Mouse (Mus musculus) embryonic facial prominence, embryonic 10.5 days (tissue): ENCODE measurements around the gene Tfam. TPM values are rescaled to one million over a fixed set of nuclear protein-coding genes. Genes with fewer than 3 reads are reported as not detected.

ENCODE experiments used
- DNase-seq: peaks from one replicate; pipeline ENCODE4 v3.0.0-alpha.2; 2017; ENCODE audit warnings: low spot score
- H3K27ac ChIP-seq: fragments of 300-500 bp; sonication (generic); replicated peaks from 2 replicates; pipeline ENCODE4 v1.5.1; 2016; ENCODE audit warnings: mild to moderate bottlenecking
- H3K27me3 ChIP-seq: fragments of 300-500 bp; sonication (generic); replicated peaks from 2 replicates; pipeline ENCODE4 v1.6.1; 2016; ENCODE audit warnings: low read depth, mild to moderate bottlenecking; ENCODE audit not compliant: poor library complexity, severe bottlenecking
- H3K36me3 ChIP-seq: fragments of 300-500 bp; sonication (generic); replicated peaks from 2 replicates; pipeline ENCODE4 v1.6.1; 2016; ENCODE audit warnings: mild to moderate bottlenecking, moderate library complexity
- H3K4me1 ChIP-seq: fragments of 300-500 bp; sonication (generic); 2 replicates; pipeline ENCODE4 v1.6.1; 2016
- H3K4me3 ChIP-seq: fragments of 300-500 bp; sonication (generic); 2 replicates; pipeline ENCODE4 v1.5.1; 2016; ENCODE audit warnings: mild to moderate bottlenecking, moderate library complexity
- H3K9me3 ChIP-seq: fragments of 300-500 bp; sonication (generic); 2 replicates; pipeline ENCODE4 v1.6.1; 2016; ENCODE audit warnings: mild to moderate bottlenecking
- WGBS: fragments of 180-500 bp; shearing (Covaris S2); methylation state at CpG from one replicate; pipeline ENCODE4 v1.1.7; 2016; 5-methylcytosine and 5-hydroxymethylcytosine counted together
- polyA plus RNA-seq: library from polyadenylated mRNA; unstranded; fragments of >200 nt; fragmentation: Nextera tagmentation; extraction: Ambion mirVana; gene quantifications from 2 replicates; pipeline ENCODE4 v1.2.1, GENCODE M21; 2016

Tfam gene
- 87.8 and 88.0 TPM in 2 replicates for polyA plus RNA-seq

DNA sequence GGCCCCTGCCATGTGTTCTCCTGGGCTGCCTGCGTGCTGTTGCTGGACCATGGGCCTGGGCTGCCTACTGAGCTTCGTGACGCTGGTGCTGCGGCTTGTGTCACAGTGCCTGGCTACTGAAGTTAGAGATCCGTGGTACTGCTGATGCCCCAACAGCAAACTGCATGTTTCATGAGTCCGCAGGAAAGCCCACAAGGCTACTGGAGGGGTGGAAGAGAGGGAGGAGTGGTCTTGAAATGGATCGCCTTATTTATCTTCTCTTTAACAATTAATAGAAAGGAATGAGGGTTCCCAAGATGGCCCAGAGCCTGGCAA lies at the start of gene Tfam:
Tfam (minus strand) TSS at position 41 of the 315 bp plus-strand sequence.
- H3K27me3 ChIP-seq: no peaks in the 10 kb centered on the region
- H3K27ac ChIP-seq: peak within 1 kb of the TSS; percentile 93
- WGBS: 6% methylated on average over 7 of the region's 7 CpGs
- peaks cover 10% of the 10 kb centered on the region for H3K4me1 ChIP-seq
- no peak for DNase-seq
- H3K36me3 ChIP-seq: peaks cover 23% of the 10 kb centered on the region
- H3K9me3 ChIP-seq: no peaks in the 10 kb centered on the region
- peak within 1 kb of the TSS; percentile 90 for H3K4me3 ChIP-seq

DNA sequence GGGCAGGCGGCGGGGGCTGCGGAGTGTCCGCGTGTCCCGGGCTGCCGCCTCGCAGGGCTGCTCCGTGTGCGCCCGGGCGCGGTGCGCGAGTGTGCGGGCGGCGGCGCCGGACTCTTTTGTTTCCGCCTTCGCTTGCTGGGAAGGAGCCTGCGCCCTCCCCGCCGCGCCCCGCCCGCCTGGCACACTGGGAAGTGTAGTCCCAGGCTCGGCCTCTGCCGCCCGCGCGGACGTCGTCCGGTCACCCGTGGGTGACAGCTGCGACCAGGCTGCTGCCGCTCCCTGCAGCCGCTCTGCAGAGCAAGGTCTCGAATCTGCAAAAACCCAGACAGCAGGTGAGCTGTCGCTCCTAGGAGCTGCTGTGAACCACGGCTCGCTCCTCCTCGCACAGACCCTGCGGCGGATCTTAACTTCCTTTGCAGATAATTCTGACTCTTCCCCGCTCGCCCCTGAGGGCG lies 47.1 kb upstream of the Tfam start, which contains the start of gene Ube2d1:
Ube2d1 (minus strand) TSS at position 137 of the 455 bp plus-strand sequence.
- peaks cover 14% of the 10 kb centered on the region for H3K27me3 ChIP-seq
- under 1% methylated on average over 50 of the region's 50 CpGs for WGBS
- DNase-seq: peak; percentile 90
- H3K36me3 ChIP-seq: peaks cover 9% of the 10 kb centered on the region
- peaks cover 28% of the 10 kb centered on the region for H3K4me1 ChIP-seq
- peak within 1 kb of the TSS; percentile 97 for H3K27ac ChIP-seq
- H3K9me3 ChIP-seq: no peaks in the 10 kb centered on the region
- peak within 1 kb of the TSS; percentile 74 for H3K4me3 ChIP-seq

DNA sequence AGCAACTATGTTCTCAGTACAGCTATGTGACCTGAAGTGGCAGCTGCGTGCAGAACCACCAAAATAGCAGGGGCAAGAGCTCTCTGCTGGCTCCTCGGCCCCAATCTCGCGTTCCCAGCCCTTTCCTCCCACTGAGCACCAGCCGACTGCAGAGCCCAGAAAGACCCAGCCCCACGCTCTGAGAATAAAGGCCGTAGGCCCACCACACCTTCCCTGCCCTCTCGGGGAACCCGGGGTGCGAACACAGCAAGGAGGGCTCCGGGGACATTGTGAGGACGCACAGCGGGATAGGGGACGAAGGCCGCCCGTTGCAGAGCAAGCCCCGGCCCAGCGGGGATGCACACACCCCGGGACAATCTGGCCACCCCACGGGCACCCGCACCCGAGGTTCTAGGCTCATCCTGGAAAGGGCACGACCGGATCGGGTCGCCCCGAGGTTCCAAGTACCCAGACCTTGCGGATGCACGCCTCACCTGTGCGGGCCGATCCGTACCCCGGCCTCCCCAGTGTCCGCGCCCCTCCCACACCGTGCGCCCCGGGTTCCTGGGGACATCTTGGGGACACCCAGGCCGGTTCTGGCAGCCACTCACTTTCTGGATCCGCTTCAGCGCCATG lies 46.5 kb upstream of the Tfam start:
- peak; percentile 73 for DNase-seq
- WGBS: under 1% methylated on average over 41 of the region's 41 CpGs
- H3K4me3 ChIP-seq: peak overlapping the region; percentile 74
- H3K4me1 ChIP-seq: peaks cover 32% of the 10 kb centered on the region
- peaks cover 14% of the 10 kb centered on the region for H3K27me3 ChIP-seq
- peak overlapping the region; percentile 97 for H3K27ac ChIP-seq
- peaks cover 14% of the 10 kb centered on the region for H3K36me3 ChIP-seq
- no peaks in the 10 kb centered on the region for H3K9me3 ChIP-seq

DNA sequence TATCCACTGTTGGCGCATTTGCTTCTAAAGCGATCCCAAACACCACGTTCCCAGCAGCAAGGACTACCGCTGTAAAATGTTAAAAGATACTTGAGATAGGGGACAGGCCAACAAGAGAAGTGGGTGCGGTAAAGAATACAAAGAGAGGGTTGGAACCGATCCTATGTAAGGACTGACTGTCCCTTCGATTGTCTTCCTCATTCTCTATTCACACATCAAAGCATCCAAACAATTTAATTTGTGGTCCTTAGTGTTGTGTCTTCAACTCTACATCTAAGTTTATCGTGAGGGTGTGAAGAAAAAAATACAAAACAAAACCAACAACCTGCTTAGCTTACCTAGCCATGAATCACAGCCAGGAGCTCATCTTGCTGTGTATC lies 46.0 kb upstream of the Tfam start:
- peak overlapping the region; percentile 97 for H3K27ac ChIP-seq
- peaks cover 33% of the 10 kb centered on the region for H3K4me1 ChIP-seq
- H3K4me3 ChIP-seq: peak overlapping the region; percentile 74
- DNase-seq: no peak
- WGBS: 21% methylated on average over 8 of the region's 8 CpGs
- peaks cover 14% of the 10 kb centered on the region for H3K27me3 ChIP-seq
- H3K36me3 ChIP-seq: peaks cover 14% of the 10 kb centered on the region
- no peaks in the 10 kb centered on the region for H3K9me3 ChIP-seq

DNA sequence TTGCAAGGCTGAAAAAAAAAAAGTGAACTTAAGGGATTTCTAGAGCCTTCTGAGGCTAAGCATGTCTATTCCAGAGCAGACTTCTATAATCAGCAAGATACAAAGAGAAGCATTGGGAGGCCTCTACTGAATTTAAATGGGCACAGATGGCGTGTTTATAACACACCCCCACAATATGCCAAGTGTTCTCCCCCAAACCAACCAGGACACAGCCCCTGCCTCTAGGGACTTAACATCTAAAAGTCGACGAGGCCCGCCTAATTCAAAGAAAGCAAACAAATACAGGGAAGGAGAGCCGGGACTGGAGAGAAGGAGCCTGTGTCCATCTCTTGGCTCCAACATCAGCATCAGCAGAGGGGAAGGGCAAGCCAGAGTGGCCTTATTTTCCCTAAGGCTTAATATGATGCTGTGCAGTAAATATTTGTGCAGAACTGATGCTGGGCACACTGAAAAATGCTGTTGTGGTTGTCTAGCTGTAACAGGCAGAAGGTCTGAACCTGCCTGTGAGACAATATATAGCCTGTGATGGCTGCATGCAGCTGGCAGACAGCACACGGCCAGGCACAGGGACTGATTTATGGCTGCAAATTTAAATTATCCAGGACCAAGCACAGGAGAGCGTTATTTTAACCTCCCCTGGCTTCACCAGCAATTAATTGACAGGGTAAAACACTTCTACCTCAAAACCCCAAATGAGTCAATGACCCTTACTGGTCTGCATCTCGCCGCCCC lies 35.1 kb upstream of the Tfam start:
- no peak for DNase-seq
- Histone ChIP-seq H3K27me3 (no peaks in the 10 kb centered on the region), H3K27ac (no peak overlapping the region), H3K36me3 (peaks cover 19% of the 10 kb centered on the region), H3K9me3 (no peaks in the 10 kb centered on the region), H3K4me1 (peaks cover 8% of the 10 kb centered on the region), H3K4me3 (no peak overlapping the region)
- 64% methylated on average over 9 of the region's 9 CpGs for WGBS

DNA sequence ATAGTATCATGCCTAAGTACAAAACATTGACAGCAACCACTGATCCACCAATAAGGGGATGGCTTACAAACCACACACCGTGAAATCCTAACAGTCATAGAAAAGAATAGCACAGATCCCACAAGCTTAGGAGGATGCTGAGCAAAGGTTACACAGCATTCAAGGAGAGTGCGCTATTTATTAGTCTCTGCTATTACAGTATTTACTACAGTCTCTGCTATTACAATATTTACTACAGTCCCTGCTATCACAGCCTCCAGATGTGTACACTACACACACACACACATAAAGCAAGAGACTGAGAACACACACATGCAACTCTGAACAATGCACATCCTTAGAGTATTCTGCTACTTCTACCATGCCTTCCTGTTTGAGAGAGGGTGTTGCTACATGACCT lies 29.9 kb upstream of the Tfam start:
- H3K27me3 ChIP-seq: no peaks in the 10 kb centered on the region
- no peaks in the 10 kb centered on the region for H3K9me3 ChIP-seq
- H3K27ac ChIP-seq: no peak overlapping the region
- H3K4me3 ChIP-seq: no peak overlapping the region
- H3K36me3 ChIP-seq: no peaks in the 10 kb centered on the region; the same call in 1 of the 2 replicates
- no peak for DNase-seq
- peaks cover under 1% of the 10 kb centered on the region; the same call in 1 of the 2 replicates for H3K4me1 ChIP-seq
- 96% methylated on average over 2 of the region's 2 CpGs for WGBS

DNA sequence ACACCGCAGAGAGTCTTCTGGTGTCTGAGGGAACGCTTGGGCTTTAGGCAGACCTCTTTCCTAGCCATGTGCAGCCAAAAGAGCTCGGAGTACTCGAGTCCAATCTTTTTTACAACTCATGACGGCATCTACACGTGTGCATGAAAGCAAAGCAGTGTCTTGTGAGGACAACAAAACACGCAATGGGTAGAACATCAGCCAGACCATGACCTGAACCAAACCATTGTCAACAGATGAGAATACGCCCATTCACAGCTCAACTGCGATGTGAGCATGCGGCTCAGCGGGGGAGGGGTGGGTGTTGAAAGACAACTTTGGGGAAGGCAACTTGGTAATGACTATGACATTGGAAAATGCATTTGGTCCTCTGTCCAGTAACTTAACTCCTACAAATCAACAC lies 29.4 kb upstream of the Tfam start:
- Histone ChIP-seq H3K36me3 (peaks cover 4% of the 10 kb centered on the region), H3K9me3 (no peaks in the 10 kb centered on the region), H3K4me1 (no peaks in the 10 kb centered on the region), H3K4me3 (no peak overlapping the region), H3K27ac (no peak overlapping the region), H3K27me3 (no peaks in the 10 kb centered on the region)
- DNase-seq: no peak
- 87% methylated on average over 11 of the region's 11 CpGs for WGBS

DNA sequence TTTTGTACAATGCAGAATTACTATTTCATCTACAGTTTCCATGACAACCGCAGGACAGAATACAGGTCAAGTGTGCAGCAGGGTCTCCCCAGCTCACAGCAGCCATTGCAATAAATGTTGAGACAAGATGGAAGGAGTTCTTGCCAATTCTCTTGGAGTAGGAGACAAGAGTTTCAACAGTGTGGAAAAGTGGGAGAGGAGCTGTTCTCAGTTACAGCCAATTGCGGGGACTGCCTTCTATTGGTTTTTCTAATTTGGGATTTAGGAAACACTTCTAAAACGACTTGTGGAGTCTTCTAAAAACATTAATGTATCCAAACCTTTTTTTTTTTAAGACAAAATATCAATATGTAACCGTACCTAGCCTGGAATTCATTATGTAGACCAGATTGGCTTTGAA lies 27.0 kb upstream of the Tfam start:
- WGBS: 89% methylated on average over 4 of the region's 4 CpGs
- peaks cover 28% of the 10 kb centered on the region for H3K36me3 ChIP-seq
- H3K27me3 ChIP-seq: no peaks in the 10 kb centered on the region
- DNase-seq: no peak
- H3K9me3 ChIP-seq: no peaks in the 10 kb centered on the region
- no peak overlapping the region for H3K4me3 ChIP-seq
- no peak overlapping the region for H3K27ac ChIP-seq
- no peaks in the 10 kb centered on the region for H3K4me1 ChIP-seq

DNA sequence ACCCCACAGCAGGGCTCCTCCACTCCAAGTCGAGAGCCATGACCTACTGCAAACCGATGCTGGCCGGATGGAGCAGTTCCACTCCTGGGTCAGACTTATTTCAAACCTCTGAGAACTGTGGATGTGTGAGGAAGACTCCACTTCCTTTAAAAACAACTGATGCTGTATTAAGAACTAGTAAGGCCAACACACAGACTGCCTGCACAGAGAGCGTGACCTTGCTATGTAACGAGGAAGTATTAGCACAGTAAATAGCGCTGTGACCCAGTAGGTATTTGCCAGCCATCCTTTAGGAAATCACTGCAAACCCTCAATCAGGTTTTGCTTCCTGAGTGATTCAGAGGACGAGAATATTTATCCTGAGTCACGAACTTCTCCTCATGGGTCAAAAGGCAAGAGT lies 23.6 kb upstream of the Tfam start:
- Histone ChIP-seq H3K36me3 (peaks cover 63% of the 10 kb centered on the region), H3K4me1 (no peaks in the 10 kb centered on the region), H3K9me3 (no peaks in the 10 kb centered on the region), H3K27ac (no peak overlapping the region), H3K27me3 (no peaks in the 10 kb centered on the region), H3K4me3 (no peak overlapping the region)
- 87% methylated on average over 8 of the region's 8 CpGs for WGBS
- no peak for DNase-seq

DNA sequence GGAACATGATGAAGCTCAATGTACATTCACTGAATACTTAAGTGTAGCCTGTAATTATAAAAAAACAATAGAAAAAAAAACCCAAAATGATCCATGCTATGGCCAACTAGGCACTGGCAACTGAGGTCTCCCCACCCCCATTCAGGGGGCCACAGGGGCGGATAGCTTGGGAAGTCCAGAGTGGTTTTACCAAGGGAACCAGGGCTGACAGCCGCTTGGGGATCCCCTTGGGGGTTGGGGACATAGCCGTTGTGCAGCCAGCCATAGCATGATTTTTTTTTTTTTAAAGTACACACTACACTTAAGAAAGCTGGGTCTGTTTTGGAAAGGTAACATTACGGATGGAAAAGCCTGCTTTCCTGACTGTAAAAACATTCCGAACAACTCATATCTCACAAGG lies 20.9 kb upstream of the Tfam start:
- no peak for DNase-seq
- WGBS: 77% methylated on average over 5 of the region's 5 CpGs
- Histone ChIP-seq H3K4me1 (no peaks in the 10 kb centered on the region), H3K9me3 (no peaks in the 10 kb centered on the region), H3K36me3 (peaks cover 90% of the 10 kb centered on the region), H3K4me3 (no peak overlapping the region), H3K27ac (no peak overlapping the region), H3K27me3 (no peaks in the 10 kb centered on the region)

DNA sequence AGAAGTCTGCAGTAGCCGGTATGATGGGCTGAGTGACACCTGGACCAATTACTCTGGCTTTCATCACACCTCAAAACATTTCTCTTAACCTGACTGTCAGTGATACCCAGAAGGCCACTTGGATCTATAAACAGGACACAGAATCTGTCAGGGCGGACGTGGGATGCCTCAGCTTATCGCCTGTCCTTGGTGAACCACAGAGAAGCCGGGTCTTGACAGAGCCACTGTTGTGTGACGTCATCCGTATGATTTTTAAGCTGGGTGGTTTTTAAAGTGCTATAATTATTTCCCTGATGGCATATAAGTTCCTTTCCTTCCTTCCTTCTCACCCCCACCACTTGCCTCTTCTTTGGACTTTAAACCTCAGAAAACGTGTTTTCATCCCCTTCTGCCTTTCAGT lies 20.4 kb upstream of the Tfam start:
- no peak for DNase-seq
- H3K36me3 ChIP-seq: peaks cover 90% of the 10 kb centered on the region

DNA sequence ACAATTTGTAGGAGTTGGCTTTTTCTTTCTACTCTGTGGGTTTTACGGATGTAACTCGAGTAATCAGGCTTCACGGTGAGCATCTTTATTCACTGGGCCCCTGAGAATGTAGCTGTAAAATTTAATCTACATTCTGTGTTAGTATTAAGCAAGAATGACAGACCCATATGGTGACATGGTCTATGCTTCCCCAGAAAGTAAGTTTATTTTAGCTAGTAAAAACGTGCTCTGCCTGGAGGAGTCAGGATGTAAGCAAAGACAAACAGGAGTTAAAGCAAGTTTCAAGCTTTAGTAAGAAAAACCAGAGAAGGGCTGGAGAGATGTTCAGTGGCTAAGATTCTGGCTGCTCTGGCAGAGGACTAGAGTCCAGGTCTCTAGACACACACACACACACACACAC lies 15.1 kb upstream of the Tfam start:
- Histone ChIP-seq H3K4me1 (no peaks in the 10 kb centered on the region), H3K36me3 (peaks cover 42% of the 10 kb centered on the region), H3K27ac (no peak overlapping the region), H3K4me3 (no peak overlapping the region), H3K9me3 (no peaks in the 10 kb centered on the region), H3K27me3 (no peaks in the 10 kb centered on the region)
- 78% methylated on average over 4 of the region's 4 CpGs for WGBS
- DNase-seq: no peak

More for the DNA sequence above, 20.4 kb upstream of the Tfam start:
- Histone ChIP-seq H3K4me3 (no peak overlapping the region), H3K27ac (no peak overlapping the region), H3K27me3 (no peaks in the 10 kb centered on the region), H3K4me1 (no peaks in the 10 kb centered on the region), H3K9me3 (no peaks in the 10 kb centered on the region)
- WGBS: 89% methylated on average over 8 of the region's 8 CpGs

DNA sequence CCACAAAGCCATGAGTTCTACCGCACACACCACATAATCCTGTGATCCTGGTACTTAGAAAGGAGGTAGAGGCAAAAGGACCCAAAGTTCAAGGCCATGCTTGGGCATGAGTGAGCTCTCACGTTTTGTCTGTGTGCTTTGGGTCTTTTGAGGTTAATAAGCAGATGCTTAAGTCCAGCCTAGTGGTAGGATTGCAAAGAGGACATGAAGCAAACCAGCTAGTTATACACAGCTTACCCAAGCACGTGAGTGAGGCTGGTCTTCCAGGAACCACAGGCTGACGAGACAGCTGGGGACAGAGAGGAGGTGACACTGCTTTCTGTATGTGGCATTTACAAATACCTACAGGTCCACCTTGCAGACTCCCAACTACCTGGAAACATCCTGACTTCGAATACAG lies 14.3 kb upstream of the Tfam start:
- H3K36me3 ChIP-seq: peaks cover 35% of the 10 kb centered on the region
- H3K4me1 ChIP-seq: no peaks in the 10 kb centered on the region
- 80% methylated on average over 5 of the region's 5 CpGs for WGBS
- no peaks in the 10 kb centered on the region for H3K27me3 ChIP-seq
- no peak for DNase-seq
- no peak overlapping the region for H3K27ac ChIP-seq
- no peaks in the 10 kb centered on the region for H3K9me3 ChIP-seq
- no peak overlapping the region for H3K4me3 ChIP-seq
